Mouse (Mus musculus) cerebellum, adult 2 months (tissue): ENCODE measurements around the gene Arap2.

ENCODE experiments used
- CTCF ChIP-seq: fragments of 200-500 bp; IDR thresholded peaks from 2 replicates; pipeline ENCODE4 v1.5.1; 2011; ENCODE audit warnings: low read depth, mild to moderate bottlenecking, control low read depth, low read length, moderate library complexity, borderline replicate concordance; ENCODE audit not compliant: insufficient read depth
- POLR2A ChIP-seq: fragments of 200-500 bp; IDR thresholded peaks from 2 replicates; pipeline ENCODE4 v1.6.1; 2011; ENCODE audit warnings: low read length, control low read depth, borderline replicate concordance; ENCODE audit not compliant: insufficient read depth

GRCm38 (mm10) chr5:62664847-62665246, 101.1 kb downstream of the Arap2 start:
- TF ChIP-seq CTCF (no peak), POLR2A (no peak)
